Mouse (Mus musculus) yolk sac, embryonic 10.5 days (tissue): ENCODE results near the gene Slc16a6.
A peak's percentile ranks its signal among the peaks of the same experiment; 100 is the strongest.

Experiments used
- DNase-seq: peaks from one replicate; pipeline ENCODE4 v3.0.0-alpha.2; 2017; ENCODE audit warnings: low spot score

Gene Slc16a6

DNA sequence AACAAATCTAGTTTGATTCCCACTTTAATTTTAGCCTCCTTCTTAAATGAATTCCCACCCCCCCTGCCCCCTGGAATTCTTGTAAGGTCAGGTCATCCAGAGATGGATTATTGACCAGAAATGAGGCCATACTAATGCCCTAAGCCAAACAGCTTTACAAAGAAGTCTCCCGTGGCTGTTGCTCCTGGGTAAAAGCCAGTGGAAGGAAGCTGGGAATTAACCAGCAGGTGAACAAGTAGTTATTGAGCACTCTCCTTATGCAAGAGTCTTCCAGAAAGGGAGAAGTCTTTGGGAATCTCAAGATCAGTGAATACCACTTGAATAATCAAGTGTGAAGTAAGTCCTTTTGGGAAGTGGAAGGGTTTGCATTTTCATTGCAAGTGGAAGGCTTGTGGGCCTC is 13.7 kb upstream of the Slc16a6 start:
- no peak for DNase-seq

DNA sequence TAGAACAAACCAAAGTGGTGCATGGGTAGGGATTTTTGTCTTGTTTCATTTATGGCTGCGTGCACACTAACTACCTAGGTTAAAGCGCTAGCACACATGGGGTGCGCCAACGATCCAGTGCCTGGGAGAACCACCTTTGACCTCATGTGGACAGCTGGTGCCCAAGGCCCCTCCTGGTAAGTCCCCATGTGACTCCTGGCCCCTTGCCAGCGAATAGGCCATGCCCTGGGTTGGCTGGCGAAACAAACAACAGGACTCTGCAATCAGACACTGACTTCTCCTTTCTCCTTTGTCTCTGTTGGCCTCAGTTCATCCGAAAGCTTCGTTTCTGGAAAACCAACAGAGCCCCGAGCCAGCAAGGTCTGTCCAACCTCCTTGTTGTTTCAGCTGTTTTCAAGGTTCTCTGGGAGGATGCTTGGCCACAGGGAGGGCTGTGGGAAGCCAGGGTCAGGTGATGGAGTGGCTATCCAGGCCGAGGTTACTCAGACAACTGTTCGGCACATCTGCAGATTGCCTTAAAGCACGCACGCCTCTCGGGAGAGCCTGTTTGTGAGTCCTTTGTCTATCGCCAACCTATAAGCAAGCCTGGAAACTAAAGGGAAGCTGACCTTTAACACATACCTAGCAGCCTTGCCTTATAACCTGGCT is 12.1 kb upstream of the Slc16a6 start:
- no peak for DNase-seq

DNA sequence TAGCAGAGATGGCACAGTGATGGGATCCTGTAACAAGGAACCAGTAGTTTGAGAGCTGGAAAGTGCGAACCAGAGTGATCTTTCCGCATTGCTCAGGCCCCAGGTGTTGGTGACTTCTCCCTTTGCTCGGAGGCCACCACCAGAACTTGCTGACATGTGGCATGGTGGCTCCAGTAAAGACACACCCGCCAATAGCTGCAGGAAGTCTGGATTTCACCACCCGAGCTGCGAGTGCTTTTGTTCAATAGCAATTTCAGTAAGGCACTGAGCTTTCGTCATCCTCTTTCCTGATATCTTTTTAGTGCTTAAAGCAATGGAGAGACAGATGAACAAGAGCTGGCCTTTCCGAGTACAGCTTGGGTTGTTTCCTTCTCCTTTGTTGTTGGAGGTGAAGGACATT is 7.0 kb upstream of the Slc16a6 start:
- no peak for DNase-seq

DNA sequence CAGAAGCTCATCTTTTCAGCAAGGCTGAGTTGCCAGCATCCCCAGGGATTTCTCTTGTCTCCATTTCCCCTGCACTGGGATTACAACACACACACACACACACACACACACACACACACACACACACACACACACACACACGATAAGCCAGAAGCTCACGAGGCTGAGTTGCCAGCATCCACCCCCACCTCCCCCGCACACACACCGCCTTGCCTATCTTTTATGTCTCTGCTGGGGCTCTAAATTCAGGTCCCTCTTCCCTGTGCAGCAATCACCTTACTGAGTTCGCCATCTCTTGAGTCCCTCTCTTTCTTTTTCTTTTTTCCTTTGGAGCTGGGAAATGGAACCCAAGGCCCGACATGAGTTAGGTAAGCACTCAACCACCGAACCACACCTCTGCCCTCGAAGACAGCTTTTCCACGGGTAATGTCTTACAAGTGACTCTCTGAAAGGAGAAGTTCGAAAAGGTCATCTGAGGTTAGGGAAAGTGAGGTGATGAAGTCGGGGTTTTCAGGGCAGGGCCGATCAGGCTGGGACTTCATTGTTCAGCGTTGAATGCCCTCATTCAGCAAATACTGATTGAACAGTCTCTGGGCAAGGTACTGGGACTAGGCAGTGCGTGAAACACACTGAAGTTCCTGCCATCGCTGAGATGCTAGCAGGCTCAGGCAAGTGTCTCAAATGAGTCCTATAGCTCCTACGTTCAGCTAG is 6.3 kb upstream of the Slc16a6 start:
- no peak for DNase-seq

DNA sequence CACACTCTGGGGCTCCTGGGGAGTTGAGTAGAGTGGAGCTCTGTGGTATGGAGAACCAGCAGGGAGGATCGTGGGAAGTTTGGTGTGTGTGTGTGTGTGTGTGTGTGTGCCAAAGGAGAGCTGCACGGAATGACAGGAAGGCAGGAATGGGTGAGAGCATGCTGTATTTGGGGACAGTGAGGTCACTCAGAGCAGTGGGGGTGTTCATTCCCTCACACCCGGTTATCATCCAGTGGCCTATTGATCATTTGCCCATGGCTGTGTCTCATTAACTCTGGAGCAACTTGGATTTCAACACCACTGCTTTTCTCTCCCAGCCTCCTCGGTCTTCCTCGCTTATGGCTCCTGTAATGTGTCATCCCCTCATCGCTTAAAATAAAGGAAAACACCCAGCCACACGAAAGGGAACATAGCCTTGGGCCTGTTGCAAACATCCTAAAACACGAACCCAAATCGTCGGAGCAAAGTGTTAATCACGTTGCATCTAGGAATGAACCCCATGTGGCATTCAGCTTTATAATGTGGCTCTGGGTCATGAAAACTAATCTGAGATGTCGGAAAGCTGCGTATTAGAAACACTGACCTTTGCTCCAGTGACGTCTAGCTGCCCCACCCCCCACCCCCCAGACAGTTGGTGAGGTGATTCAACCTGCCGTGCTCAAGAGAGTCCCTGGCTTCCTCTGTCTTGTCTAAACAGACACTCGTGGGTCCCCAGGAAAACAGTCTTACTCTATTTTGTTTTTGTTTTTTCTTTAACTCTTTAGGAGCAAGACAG is 4.4 kb upstream of the Slc16a6 start:
- peak; percentile 80 for DNase-seq

DNA sequence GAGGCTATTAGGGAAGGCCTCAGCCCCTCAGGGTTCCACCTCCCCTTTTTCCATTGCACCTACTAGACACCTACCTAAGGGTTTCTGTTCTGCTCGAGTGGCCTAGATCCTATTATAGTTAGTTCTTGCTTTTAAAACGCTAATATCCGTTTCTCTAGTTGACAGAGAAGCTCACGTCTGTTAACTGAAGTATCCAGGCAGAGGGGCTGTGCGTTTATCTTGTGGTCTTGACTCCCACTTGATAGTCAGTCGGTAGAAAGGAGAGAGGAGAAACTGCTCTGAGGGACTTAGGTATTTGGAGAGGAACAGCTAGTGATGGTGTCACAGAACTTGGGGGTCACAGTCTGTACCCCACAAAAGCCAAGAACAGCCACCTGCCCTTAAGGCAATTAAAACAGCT is 3.3 kb upstream of the Slc16a6 start:
- no peak for DNase-seq

DNA sequence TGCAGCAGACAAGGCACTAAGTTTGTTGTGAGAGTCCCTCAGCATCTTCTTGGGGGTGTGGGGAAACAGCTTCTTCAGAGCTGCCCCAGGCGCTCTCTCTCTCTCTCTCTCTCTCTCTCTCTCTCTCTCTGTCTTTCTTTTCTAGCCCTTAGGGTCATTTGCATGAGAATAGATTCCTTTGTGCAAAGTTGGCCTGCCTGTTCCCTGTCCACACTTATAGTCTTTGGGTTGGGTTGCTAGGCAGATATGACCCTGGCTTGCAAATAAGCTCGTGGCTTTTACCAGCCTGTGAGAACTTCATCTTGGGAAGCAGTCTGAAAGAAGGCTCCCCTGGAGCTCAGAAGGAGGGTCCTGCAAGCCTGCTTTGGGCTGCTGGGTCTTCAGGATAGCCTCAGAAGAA is 2.8 kb upstream of the Slc16a6 start:
- no peak for DNase-seq

DNA sequence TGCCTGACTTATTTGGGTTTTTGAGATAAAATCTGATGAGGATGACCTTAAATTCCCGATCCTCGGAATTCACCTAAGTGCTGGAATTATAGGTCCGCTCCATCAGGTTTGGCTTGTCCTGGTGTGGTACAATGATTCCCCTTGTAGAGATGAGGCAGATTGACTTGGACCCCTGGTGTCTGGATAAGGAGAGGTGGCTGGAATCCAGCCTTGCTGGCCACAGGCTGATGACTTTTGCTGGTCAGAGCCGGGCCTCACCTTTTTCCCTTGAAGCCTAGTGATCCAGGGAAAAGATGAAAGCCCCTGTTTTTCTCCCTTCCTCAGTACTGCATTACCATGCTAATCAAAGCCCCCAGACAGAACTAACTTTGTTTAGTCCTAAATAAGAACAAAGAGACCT is 2.3 kb upstream of the Slc16a6 start:
- no peak for DNase-seq

DNA sequence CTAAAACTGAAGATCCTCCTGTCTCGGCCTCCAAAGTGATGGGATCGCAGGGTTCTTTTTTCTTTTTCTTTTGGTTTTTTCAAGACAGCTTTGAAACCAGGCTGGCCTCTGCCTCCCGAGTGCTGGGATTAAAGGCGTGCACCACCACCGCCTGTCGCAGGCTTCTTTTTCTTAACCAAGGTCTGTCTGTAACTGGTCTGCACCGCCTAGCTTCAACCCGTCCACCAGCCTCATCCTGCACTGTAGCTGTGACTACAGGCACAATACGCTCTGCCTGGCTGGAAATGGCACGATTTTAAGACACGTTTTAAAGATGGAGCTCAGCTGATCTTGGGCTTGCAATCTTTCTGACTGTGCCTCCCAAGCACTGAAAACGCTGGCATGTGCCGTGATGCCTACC is 1.4 kb upstream of the Slc16a6 start:
- no peak for DNase-seq

DNA sequence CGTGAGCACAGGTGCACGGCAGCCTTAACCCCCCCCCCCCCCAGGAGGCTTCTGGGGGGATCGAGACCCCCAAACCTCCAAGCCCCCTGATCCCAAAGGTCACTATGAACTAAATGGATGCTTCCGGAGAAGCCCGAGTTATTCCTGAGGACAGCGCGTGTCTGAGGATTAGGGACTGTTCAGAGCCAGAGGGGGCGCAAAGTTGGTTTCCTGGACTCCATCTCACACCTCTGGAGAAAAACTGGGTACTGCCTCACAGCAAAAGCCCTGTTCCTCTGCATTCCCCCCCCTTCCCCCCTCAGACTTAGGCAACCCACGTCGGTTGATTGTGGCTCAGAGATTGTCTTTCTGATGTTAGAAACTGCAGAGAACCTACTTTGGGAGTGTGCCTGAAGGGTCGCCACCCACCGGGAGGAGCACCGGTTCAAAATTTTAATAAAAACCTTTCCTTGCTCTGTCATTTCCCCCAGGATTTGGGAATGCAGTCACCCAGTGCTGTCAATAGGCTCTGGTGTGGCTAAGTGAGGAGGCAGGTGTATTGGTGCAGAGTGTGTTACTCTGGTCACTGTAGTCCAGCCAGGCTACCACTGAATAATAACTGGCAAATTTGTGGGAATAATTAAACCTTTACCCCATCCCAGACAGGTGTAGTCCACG is 816 bp upstream of the Slc16a6 start:
- DNase-seq = no peak

DNA sequence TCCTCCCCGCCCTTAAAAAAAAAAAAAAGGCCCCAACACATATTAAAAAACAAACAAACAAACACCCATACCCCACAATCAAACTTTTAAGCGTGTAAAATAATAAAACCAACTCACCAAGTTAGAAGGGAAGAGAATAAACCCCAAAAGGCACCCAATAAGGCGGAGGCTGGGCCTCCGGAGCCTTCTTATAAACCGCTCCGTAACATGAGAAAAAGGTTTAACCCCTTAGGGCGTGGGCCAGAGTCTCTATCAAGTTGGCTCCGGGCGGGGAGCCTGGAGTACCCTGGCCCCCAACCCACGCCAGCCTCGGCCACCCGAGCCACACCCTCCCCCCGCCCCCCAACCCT is 602 bp downstream of the Slc16a6 start:
- DNase-seq = no peak

DNA sequence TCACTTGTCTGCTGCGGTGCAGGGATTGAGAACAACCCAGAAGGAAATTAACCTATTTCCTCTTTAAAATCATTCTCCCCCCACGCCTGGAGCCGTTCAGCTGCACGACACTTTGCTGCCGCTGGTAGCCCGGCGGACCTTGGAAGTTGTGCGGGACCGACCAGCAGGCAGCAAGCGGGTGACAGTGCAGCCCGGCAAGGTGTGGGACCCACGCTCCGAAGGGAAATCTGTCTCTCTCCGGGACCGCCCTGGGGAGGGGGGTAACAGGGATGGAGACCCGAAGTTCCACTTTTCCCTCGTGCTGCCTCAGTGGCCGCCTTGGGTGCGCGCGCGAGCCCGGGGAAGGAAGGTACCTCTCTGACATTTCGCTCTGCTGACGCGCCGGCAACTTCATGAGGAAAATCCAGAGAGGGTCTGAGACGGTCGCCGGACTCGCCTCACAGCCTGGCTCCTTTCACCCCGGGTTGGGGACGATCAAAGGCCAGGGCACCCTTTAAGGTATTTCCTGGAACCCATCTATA is 1.2 kb downstream of the Slc16a6 start:
- DNase-seq = peak; percentile 45

DNA sequence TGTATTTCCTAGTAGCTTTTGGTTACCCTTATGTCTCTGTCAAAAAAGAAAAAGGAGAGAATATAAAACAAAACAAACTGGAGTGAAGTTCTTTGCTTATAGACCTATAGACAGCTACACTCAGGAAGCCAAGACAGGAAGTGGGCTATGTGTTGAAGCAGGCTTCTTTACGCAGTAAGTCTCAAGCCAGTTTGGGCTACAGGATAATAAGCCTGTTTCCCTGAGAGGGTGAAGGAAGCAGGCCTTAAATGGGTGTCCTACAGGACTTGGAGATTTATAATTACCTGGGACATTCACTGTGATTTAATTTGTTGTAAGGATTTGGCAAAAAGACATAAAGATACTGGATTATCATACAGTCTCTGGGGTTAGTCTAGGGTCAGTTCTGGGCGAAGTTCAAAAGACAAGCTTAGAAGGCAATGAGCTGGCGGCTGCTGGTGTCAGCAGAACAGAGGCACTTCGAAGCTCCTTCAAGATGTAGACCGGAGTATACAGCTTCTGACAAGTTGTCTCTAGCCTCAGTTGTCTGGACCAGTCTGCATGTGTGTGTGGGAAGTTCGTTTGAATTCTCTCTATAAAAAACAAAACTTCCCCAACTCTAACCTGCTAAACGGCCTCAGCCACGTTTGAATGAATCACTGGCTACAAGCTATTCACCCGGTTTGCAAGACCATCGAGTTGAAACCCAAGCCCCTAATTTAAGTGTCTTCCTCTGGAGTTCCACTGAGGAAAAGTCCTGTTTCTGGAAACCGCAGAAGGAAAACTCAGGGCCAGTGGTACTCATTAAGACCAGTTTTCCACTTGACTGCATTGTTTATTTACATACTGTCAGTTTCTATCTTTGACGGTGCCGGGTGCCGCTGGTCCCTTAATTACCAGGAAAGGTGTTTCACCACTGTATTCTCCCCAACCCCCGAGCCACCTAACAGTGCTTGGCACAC is 2.2 kb downstream of the Slc16a6 start:
- peak; percentile 60 for DNase-seq

DNA sequence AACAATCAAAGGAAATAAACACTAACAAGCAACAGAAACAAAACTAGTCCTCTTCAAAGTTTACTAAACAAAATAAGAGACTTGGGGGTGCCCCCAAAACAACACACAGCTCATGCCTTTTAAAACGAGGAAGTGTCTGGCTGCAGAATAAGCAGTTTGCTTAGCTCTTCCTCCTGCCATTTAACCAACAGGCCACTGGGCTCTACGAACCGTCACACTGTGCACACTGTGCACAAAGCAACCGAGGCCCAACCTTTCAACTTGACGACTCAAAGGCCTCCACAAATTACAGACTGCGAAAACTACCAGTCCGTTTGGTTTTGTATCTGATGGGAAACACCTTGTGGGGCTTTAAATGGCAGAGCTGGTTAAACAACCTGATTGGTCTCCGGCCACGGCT is 3.2 kb downstream of the Slc16a6 start:
- no peak for DNase-seq

DNA sequence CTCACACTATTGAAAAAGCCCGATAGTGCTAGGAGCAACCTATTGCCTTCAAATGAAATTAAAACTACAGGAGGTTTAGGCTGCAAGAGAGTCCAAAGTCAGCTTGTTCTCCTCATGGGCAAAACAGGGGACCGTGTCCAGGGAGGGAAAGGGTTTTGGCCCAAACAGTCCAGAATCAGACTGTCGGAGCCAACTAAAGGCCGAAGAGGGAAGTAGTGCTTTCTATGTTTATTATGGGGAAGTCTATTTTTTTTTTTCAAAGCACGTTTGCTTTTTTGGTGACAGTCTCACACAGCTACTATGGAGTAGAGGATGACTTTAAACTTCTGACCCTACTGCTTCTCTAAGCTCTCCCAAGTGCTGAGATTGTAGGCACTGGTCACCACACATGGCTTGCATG is 5.3 kb downstream of the Slc16a6 start:
- no peak for DNase-seq

DNA sequence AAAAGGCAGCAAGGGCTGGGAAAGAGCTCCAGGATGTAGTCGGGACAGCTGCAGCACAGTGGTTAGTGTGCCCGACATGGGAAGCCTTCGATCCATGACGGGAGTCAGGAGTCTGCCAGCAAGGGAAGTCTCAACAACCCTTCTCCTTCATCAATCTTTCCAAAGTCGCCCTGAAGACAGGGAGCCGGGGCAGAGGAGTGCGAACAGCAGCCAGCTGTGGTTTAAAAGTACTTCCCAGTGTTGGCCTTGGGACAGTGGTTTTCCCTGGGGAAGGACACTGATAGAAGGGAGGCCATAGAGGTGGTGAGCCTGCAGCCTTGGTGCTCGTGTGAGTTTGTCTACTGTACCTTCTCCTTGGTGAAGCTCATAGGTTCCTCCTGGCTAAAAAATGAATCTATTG is 6.4 kb downstream of the Slc16a6 start:
- DNase-seq = no peak

DNA sequence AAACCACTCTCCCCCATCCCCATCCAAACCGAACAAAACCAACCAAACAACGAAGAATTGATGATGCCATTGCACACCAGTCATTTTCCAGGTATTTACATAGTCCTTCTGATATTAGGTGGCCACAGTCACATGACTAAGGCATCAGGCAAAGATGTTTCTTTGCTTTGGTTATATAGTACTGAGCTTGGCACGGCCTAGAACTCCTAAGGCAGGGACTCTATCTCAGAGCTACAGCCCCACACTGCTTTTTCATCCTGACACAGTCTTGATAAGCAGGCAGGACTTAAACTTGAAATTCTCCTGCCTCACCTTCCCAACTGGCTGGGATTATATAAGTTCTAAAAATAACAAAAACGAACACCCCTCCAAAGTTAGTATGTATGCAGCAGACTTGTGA is 8.3 kb downstream of the Slc16a6 start:
- DNase-seq = no peak

DNA sequence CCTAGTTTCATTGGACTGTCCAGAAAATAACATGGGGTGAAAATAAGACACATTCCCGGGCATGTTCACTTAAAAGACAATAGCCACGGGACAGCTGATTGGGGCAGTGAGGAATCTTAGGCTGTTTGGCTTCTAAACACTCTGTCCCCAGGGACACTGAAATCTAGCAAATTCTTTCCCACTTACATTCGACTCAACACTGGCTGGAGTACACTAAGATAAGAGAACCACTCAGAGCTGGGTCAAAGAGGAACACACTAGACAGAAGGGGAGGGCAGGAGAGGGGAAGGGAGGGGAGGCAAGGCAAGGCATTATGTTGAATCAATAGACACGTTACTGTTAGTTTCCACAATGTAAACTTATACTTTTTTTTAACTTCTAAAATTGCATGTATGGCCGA is 12.8 kb downstream of the Slc16a6 start:
- DNase-seq = no peak

DNA sequence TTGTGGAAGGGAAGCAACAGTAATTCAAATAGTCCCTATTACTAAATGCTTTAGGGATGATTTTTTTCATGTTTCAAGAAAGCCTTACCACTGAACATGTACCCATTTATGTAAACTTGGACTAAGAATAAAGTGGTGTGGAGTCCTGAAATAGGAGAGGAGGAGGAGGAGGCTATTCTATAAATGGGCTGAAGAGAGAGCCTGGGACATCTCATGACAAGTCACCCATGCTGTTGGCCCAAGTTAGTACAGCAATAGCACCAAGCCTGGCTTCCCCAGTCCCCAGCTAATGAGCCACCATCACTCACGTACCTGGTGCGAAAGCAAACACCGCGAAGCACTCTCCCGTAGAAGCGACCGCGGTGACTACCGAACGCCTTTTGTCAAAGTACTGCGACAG is 15.2 kb downstream of the Slc16a6 start:
- DNase-seq = no peak

DNA sequence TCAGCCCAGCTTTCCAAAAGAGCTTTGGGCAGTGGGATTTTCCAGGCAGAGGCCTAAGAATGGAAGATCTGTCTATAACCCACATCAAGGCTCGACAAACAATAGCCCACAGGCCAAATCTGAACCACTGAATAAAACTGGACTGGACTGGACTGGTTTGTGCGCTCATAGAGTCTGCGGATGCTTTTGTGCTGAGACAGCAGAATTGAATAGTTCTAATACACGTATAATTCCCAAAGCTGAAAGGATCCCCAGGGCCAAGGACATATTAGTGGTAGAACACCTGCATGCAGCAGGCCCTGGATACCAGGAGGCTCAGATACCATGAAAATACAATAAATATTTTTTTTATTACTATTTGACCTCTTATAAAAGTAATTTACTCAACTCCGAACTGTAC is 17.1 kb downstream of the Slc16a6 start:
- no peak for DNase-seq

DNA sequence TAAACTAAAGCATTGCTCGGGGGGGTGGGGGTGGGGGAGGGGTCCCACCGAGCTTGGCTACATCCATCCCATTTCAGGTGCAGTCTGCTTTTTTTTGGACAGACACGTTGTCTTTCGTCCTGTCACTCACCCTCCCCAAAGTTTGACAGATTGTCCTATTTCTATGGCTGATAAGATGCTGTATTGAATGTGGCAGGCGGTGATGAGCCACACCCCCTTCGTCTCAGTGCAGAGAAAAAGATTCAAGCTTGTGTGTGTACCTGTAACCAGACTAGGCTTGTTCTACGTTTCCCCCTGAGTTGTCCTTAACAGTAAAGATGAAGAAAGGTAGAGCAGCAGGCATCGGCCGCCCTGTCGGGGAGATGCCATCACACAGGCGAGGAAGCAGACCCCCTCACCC is 22.2 kb downstream of the Slc16a6 start:
- no peak for DNase-seq
